Mouse (Mus musculus) gastrocnemius, postnatal 4 days (tissue): ENCODE results near the gene Atxn7l3b. TPM values are rescaled to one million over a fixed set of nuclear protein-coding genes. Genes with fewer than 3 reads are reported as not detected.

Experiments used
- DNase-seq, 2 experiments: peaks; one replicate each; pipeline ENCODE4 v3.0.0; 2021 to 2022; ENCODE audit warnings: low spot score in 2 of 2, mixed read lengths in 2 of 2
- total RNA-seq, 2 experiments: library from RNA; stranded (reverse); gene quantifications; 2 replicates each; pipeline ENCODE4 v1.2.3; 2021

Gene Atxn7l3b
- total RNA-seq, 2 experiments from 2014 or later, result 87.3 to 88.2 TPM

- DNase-seq, result no peak
These were observed 52.0 kb downstream of the Atxn7l3b start for GRCm38 (mm10) chr10:112876655-112877393.
